Mouse (Mus musculus) heart, embryonic 12.5 days (tissue): ENCODE data around the gene Capn7. TPM values are rescaled to one million over a fixed set of nuclear protein-coding genes. Genes with fewer than 3 reads are reported as not detected.

Experiments used
- ATAC-seq: fragments of 200-750 bp; cut with Nextera tagmentation; 2 replicates; pipeline ENCODE4 v1.8.0; 2017; ENCODE audit warnings: moderate TSS enrichment, moderate library complexity; ENCODE audit not compliant: insufficient number of reproducible peaks, low FRiP score
- H3K27ac ChIP-seq: fragments of 300-500 bp; sonication (generic); 2 replicates; pipeline ENCODE4 v1.5.1; 2016; ENCODE audit warnings: mild to moderate bottlenecking, moderate library complexity; ENCODE audit not compliant: poor library complexity, severe bottlenecking
- H3K27me3 ChIP-seq: fragments of 300-500 bp; sonication (generic); replicated peaks from 2 replicates; pipeline ENCODE4 v1.6.1; 2016; ENCODE audit warnings: mild to moderate bottlenecking, moderate library complexity
- H3K36me3 ChIP-seq: fragments of 300-500 bp; sonication (generic); 2 replicates; pipeline ENCODE4 v1.6.1; 2016; ENCODE audit warnings: mild to moderate bottlenecking, moderate library complexity
- H3K4me1 ChIP-seq: fragments of 300-500 bp; sonication (generic); replicated peaks from 2 replicates; pipeline ENCODE4 v1.6.1; 2016; ENCODE audit warnings: mild to moderate bottlenecking
- H3K4me2 ChIP-seq: fragments of 300-500 bp; sonication (generic); 2 replicates; pipeline ENCODE4 v1.6.1; 2016; ENCODE audit warnings: mild to moderate bottlenecking, moderate library complexity
- H3K4me3 ChIP-seq: fragments of 300-500 bp; sonication (generic); 2 replicates; pipeline ENCODE4 v1.5.1; 2016; ENCODE audit warnings: mild to moderate bottlenecking
- H3K9ac ChIP-seq: fragments of 300-500 bp; sonication (generic); 2 replicates; pipeline ENCODE4 v1.6.1; 2016; ENCODE audit warnings: mild to moderate bottlenecking, moderate library complexity
- H3K9me3 ChIP-seq: fragments of 300-500 bp; sonication (generic); replicated peaks from 2 replicates; pipeline ENCODE4 v1.6.1; 2016; ENCODE audit warnings: mild to moderate bottlenecking, moderate library complexity
- WGBS: fragments of 180-500 bp; shearing (Covaris S2); methylation state at CpG from one replicate; pipeline ENCODE4 v1.1.7; 2016; 5-methylcytosine and 5-hydroxymethylcytosine counted together
- polyA plus RNA-seq: library from polyadenylated mRNA; unstranded; fragments of >200 nt; fragmentation: Nextera tagmentation; extraction: Ambion mirVana; gene quantifications from 2 replicates; pipeline ENCODE4 v1.2.1, GENCODE M21; 2016

Capn7 gene
- polyA plus RNA-seq, 1 experiment from 2014 or later: 42.9 TPM

DNA sequence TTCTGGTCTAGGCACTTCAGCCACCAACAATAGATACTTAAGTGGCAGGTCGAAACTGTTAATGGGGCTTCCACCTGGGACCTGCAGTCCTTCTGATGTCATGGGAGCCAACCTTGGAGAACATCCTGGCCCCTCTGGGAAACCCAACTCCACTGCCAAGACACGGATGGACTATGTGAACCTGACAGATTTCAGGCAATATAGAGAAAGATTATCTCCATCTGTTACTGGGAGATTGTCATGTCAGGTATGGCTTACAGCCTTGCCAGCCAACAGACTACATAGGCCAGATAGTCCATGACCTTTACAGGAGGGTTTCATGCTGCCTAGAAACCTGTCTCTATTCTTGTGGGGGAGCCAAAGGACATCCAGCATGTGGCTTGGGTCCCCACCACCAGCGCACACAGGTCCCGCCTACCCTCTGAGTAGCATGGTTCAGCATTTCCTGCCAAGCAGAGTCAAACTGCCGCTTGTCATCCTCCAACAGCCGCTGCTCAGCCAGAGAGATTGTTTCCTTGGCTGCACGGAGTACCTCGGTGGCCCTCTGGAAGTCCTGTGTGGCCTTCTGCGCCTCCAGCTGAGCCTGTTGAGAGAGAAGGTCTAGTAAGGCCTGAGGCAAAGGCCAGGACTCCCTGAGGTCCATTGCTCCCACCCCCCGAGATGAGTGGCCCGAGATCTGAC lies 51.0 kb downstream of the Capn7 start:
- H3K4me1 ChIP-seq: peaks cover 52% of the 10 kb centered on the region
- peaks cover 2% of the 10 kb centered on the region; the same call in 1 of the 2 replicates for H3K9me3 ChIP-seq
- H3K27ac ChIP-seq: 0 out of 2 replicates have a peak overlapping the region, but pooled peaks have one; percentile 8
- 64% methylated on average over 11 of the region's 11 CpGs for WGBS
- no peak overlapping the region for H3K4me3 ChIP-seq
- no peak overlapping the region for H3K9ac ChIP-seq
- H3K36me3 ChIP-seq: peaks cover 5% of the 10 kb centered on the region
- no peak for ATAC-seq
- H3K27me3 ChIP-seq: 0 out of 2 replicates have a peak, but pooled peaks cover 3% of the 10 kb centered on the region
- no peak overlapping the region for H3K4me2 ChIP-seq

DNA sequence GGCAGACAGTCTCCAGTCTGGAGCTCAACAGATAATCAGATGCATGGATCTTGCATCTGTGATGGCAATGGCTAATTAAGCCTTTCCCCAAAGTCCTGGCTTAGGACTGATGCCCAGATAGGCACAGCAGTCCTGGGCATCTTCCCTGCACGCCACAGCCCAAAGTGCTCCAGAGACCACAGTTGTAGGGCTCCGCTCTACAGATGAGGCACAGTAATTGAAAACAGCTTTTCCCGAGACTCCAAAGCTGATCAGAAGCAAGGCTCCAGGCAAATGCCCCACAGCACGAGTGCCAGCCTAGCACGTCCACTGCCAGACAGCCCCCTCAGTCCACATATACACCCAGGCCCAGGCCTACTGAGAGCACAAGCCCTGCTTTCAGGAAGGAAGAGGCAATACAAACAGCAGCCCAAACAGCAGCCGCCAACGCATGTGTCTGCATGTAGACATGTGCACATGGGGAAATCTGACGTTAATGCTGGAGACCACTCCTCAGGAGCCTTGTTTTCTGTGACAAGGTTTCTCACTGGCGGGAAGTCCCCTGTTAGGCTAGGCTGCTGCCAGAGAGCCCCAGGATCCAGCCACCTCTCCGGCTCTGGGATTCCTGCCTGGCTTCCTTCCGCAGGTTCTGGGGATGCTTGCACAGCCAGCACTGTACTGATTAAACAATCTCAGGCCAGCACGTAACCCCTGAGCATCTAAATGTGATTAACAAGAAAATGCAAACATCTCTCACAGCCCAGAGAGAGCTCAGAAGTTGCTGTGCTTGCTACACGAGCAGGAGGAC lies 51.8 kb downstream of the Capn7 start:
- Histone ChIP-seq H3K4me1 (peaks cover 60% of the 10 kb centered on the region), H3K9ac (no peak overlapping the region), H3K4me2 (no peak overlapping the region), H3K4me3 (no peak overlapping the region), H3K9me3 (no peaks in the 10 kb centered on the region), H3K27me3 (0 out of 2 replicates have a peak, but pooled peaks cover 3% of the 10 kb centered on the region), H3K27ac (no peak overlapping the region), H3K36me3 (0 out of 2 replicates have a peak, but pooled peaks cover 3% of the 10 kb centered on the region)
- no peak for ATAC-seq
- 66% methylated on average over 13 of the region's 13 CpGs for WGBS

DNA sequence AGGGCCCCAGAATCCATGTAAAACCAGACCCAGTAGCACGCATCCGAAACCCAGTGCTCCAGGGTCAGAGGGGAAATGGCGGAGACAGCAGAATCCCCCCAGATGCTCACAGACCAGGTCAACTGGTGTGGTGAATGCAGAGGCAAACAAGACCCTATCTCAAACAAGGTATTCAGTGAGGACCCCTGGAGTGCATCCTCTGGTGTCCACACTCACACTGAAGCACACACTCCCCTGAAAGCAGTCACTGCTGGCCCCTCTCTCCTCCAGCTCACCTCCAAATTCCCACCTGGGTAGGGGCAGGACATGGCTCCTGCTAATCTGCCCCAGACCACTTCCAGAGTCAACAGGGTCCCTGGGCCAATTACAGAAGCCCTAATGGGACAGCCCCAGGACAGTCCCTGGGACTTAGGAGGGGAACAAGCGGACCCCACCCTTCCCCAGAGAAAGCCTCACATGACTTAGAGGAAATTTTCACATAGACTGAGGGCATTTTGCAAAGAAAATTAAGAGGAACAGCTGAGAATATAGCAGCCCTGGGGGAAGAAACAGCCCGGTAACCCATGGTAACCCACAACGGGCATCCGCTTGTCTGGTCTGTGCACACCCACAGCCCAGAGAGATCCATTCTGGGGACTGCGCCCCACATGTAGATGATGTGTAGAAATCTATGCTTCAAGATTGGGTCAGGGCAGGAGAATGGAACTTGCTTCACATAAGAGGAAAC lies 53.1 kb downstream of the Capn7 start:
- ATAC-seq: no peak
- Histone ChIP-seq H3K4me1 (peaks cover 68% of the 10 kb centered on the region), H3K9ac (no peak overlapping the region), H3K4me3 (no peak overlapping the region), H3K4me2 (no peak overlapping the region), H3K27me3 (0 out of 2 replicates have a peak, but pooled peaks cover 3% of the 10 kb centered on the region), H3K27ac (no peak overlapping the region), H3K9me3 (no peaks in the 10 kb centered on the region), H3K36me3 (0 out of 2 replicates have a peak, but pooled peaks cover 3% of the 10 kb centered on the region)
- WGBS: 91% methylated on average over 8 of the region's 8 CpGs

DNA sequence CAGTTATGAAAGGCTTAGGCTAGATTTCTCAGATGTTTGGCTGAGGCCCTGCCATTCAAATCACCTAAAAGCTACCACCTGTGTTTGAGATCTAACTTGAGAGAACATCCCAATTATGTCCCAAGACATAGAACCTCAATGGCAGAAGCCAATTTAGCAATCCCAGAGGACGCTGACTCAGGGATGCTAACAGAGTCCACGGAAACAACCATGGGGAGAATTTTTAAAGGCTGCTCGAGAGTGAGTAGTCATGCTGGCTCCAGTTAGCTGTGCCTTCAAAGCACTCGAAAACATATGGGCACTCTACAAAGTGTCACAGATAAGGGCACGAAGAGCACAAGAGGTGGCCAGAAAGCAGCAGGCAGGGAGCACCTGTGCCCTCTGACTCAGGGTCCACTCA lies 55.9 kb downstream of the Capn7 start:
- Histone ChIP-seq H3K4me3 (no peak overlapping the region), H3K36me3 (0 out of 2 replicates have a peak, but pooled peaks cover 8% of the 10 kb centered on the region), H3K4me2 (no peak overlapping the region), H3K9me3 (peaks cover 8% of the 10 kb centered on the region), H3K27me3 (0 out of 2 replicates have a peak, but pooled peaks cover 3% of the 10 kb centered on the region), H3K4me1 (peaks cover 54% of the 10 kb centered on the region), H3K9ac (no peak overlapping the region), H3K27ac (no peak overlapping the region)
- WGBS: 49% methylated on average over 5 of the region's 5 CpGs
- ATAC-seq: no peak

DNA sequence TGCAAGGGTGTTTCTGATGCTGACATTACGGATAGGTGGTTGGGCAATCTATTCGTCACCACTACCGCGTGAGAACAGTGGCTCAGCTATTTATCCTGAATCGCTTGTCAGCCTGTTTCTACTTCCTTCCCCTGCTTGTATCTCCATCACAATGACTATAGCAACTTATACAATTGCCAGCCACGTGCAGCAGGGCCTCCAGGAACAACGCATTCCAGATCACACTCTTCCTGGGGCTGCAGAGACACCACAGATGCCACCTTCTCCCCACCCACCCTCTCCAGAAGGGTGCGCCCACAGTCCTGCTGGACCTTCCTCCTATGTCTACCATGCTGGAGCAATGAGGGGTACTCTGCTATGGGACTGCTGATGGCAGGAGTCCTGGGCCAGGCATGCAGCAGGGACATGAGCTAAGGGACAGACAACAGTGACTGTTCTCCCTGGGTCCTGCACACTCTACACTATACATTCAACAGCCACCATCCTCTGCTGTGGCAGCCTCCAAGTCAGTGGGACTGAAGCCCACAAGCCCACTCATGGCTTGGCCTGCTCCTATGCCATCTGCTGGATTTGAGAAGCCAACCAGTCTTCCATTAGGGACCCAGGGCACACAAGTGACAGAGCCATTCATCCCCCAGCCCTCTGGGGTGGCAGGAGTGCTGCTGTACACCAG lies 56.6 kb downstream of the Capn7 start:
- Histone ChIP-seq H3K27ac (peak overlapping the region; percentile 6; the same call in 1 of the 2 replicates), H3K27me3 (0 out of 2 replicates have a peak, but pooled peaks cover 3% of the 10 kb centered on the region), H3K9ac (no peak overlapping the region), H3K9me3 (peaks cover 8% of the 10 kb centered on the region), H3K36me3 (0 out of 2 replicates have a peak, but pooled peaks cover 6% of the 10 kb centered on the region), H3K4me3 (no peak overlapping the region), H3K4me1 (peaks cover 54% of the 10 kb centered on the region), H3K4me2 (no peak overlapping the region)
- WGBS: 35% methylated on average over 8 of the region's 8 CpGs
- no peak for ATAC-seq

DNA sequence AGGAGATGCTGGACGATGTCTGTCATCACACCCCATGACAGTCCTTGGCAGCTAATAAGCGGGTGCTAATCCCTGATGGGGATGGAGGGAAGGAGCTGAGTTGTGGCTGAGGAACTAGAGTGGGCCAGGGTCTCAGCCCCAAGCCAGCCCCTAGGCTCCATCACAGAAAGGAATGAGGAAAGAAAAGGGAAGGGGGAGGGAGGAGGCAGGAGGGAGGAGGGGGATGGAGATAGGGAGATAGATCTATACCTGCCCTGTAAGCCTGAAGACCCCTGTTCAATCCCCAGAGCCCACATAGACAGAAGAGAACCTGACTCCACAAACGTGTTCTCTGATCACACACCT lies 57.1 kb downstream of the Capn7 start:
- peaks cover 8% of the 10 kb centered on the region for H3K9me3 ChIP-seq
- H3K27me3 ChIP-seq: 0 out of 2 replicates have a peak, but pooled peaks cover 3% of the 10 kb centered on the region
- 47% methylated on average over 3 of the region's 3 CpGs for WGBS
- no peak for ATAC-seq
- H3K27ac ChIP-seq: no peak overlapping the region
- no peak overlapping the region for H3K4me3 ChIP-seq
- H3K9ac ChIP-seq: no peak overlapping the region
- no peak overlapping the region for H3K4me2 ChIP-seq
- 0 out of 2 replicates have a peak, but pooled peaks cover 6% of the 10 kb centered on the region for H3K36me3 ChIP-seq
- peaks cover 52% of the 10 kb centered on the region for H3K4me1 ChIP-seq

DNA sequence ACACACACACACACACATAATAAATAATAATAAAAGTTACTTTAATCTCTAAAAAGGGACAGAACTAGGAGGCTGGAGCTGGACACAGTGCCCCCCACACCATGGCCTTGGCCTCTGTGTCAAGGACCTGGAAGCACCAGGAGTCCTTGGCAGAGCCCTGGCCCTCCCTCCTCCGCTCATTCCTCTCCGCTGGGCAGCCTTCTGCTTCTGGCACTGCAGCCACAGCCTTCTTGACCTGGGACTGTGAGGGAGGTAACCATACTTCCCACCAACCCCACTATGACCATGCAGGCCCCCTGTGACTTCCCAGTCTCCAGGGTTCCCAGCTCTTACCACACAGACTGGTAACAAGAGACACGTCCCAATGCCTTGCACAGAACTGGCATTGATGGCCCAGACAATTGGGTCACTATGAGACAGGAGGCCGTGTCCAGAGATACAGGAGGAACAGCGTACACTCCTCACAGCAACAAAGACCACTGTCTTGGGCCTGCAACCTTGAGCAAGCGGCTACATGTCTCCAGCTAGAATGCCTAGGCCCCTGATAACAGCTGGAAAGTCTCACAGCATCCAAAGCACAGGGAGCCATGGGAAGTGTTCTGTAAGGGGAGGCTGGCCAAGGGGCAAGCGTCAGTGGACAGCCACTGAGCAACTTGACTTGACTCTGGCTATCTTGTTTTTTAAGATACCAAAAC lies 57.6 kb downstream of the Capn7 start:
- H3K9me3 ChIP-seq: peaks cover 8% of the 10 kb centered on the region
- peak overlapping the region; percentile 55 for H3K9ac ChIP-seq
- peaks cover 48% of the 10 kb centered on the region for H3K4me1 ChIP-seq
- no peak overlapping the region for H3K4me3 ChIP-seq
- no peak for ATAC-seq
- 0 out of 2 replicates have a peak, but pooled peaks cover 3% of the 10 kb centered on the region for H3K27me3 ChIP-seq
- peak overlapping the region; percentile 43; the same call in 1 of the 2 replicates for H3K27ac ChIP-seq
- WGBS: 47% methylated on average over 7 of the region's 7 CpGs
- 0 out of 2 replicates have a peak, but pooled peaks cover 6% of the 10 kb centered on the region for H3K36me3 ChIP-seq
- H3K4me2 ChIP-seq: peak overlapping the region; percentile 1; the same call in 1 of the 2 replicates

DNA sequence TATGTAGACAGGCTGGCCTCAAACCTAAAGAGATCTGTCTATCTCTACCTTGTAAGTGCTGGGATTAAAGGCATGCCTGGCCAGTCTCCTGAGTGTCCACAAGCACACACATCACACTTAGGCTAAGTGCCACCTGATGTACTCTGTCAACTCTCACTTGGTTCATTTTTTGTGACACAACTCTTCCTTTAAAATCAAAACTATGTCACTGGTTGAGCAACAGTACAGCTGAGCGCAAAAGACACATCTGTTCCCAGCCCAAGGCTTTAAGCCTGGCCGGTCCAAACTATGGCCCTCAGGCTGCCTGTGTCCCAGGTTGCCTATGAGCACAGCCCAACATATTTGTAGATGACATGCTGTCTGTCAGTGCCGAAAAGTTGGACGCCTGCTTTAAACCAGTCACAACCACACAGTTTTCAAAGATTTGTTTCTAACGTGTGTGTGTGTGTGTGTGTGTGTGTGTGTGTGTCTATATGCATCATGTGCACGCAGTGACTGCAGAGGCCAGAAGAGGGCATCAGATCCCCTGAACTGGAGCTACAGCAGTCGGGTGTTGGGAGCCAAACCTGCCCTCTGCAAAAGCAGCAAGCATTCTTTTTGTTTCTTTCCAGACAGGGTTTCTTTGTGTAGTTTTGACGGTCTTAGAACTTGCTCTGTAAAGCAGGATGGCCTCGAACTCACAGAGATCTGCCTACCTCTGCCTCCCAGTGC lies 58.5 kb downstream of the Capn7 start:
- Histone ChIP-seq H3K4me1 (peaks cover 54% of the 10 kb centered on the region), H3K27me3 (0 out of 2 replicates have a peak, but pooled peaks cover 3% of the 10 kb centered on the region), H3K9ac (no peak overlapping the region), H3K27ac (peak overlapping the region; percentile 43; the same call in 1 of the 2 replicates), H3K4me3 (no peak overlapping the region), H3K36me3 (0 out of 2 replicates have a peak, but pooled peaks cover 6% of the 10 kb centered on the region), H3K4me2 (0 out of 2 replicates have a peak overlapping the region, but pooled peaks have one; percentile 1), H3K9me3 (peaks cover 8% of the 10 kb centered on the region)
- WGBS: 83% methylated on average over 9 of the region's 9 CpGs
- no peak for ATAC-seq

DNA sequence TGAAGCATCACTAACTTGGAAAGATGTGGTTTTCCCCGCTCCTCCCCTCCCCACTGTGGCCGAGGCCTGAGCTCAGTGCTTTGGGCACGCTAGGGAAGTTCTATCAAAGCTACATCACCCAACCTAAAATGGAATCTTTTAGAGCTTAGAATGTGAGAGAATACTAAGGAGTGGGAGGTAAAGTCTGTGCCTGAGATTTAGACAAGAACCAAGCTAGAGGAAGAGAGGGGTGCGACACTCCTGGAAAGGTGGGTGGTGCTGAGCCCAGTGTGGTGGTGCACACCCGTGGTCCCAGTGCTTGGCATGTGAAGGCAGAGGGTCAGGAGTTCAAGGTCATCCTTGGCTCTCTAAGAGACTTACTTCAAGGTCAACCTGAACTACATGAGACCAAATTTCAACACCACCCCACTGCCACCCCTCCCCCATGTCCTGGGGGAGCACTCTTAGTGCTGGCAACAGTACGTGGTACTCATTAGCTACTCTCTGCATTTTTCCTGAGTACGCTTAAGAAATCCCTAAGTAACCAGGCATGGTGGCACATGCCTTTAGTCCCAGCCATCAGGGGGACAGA lies 59.3 kb downstream of the Capn7 start:
- Histone ChIP-seq H3K9me3 (peaks cover 8% of the 10 kb centered on the region), H3K9ac (no peak overlapping the region), H3K27me3 (0 out of 2 replicates have a peak, but pooled peaks cover 3% of the 10 kb centered on the region), H3K27ac (no peak overlapping the region), H3K4me3 (no peak overlapping the region), H3K36me3 (0 out of 2 replicates have a peak, but pooled peaks cover 6% of the 10 kb centered on the region), H3K4me1 (peaks cover 61% of the 10 kb centered on the region), H3K4me2 (no peak overlapping the region)
- no peak for ATAC-seq
- WGBS: 86% methylated on average over 7 of the region's 7 CpGs
